Mouse (Mus musculus) cerebellum, adult 2 months (tissue): ENCODE results near the gene Smarcc2.

Source experiments
- CTCF ChIP-seq: fragments of 200-500 bp; IDR thresholded peaks from 2 replicates; pipeline ENCODE4 v1.5.1; 2011; ENCODE audit warnings: low read depth, mild to moderate bottlenecking, control low read depth, low read length, moderate library complexity, borderline replicate concordance; ENCODE audit not compliant: insufficient read depth
- POLR2A ChIP-seq: fragments of 200-500 bp; IDR thresholded peaks from 2 replicates; pipeline ENCODE4 v1.6.1; 2011; ENCODE audit warnings: low read length, control low read depth, borderline replicate concordance; ENCODE audit not compliant: insufficient read depth

DNA sequence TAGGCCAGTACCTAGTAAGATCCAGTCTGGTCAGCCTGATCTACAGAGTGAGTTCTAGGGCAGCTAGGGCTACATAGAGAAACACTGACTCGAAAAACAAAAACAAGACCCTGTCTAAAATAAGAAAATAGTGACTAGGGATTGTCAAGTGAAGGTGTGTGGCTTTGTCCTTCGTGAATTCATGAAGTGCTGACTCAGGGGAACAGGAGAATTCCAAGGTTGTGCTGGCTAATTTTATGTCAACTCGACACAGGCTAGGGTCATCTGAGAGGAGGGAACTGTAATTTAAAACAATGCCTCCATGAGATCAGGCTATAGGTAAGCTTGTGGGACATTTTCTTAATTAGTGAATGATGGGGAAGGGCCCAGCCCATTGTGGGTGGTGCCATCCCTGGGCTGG is 4.6 kb upstream of the Smarcc2 start:
- TF ChIP-seq CTCF: no peak
- TF ChIP-seq POLR2A: no peak
